Mouse (Mus musculus) cerebellum, adult 2 months (tissue): ENCODE results near the gene Mob3c. TPM values are rescaled to one million over a fixed set of nuclear protein-coding genes. Genes with fewer than 3 reads are reported as not detected.

Experiments
- DNase-seq, 2 experiments: peaks; one replicate each; pipeline ENCODE4 v3.0.0; 2021
- H3K27ac ChIP-seq: fragments of 200-500 bp; 2 replicates; pipeline ENCODE4 v1.5.1; 2012; ENCODE audit warnings: low read length, control low read depth, inconsistent platforms; ENCODE audit not compliant: insufficient read depth
- H3K27me3 ChIP-seq: fragments of 200-500 bp; 2 replicates; pipeline ENCODE4 v1.6.1; 2012; ENCODE audit warnings: inconsistent platforms, mild to moderate bottlenecking, low read length, moderate library complexity; ENCODE audit not compliant: control insufficient read depth, insufficient read depth
- H3K4me1 ChIP-seq: fragments of 200-500 bp; 2 replicates; pipeline ENCODE4 v1.6.1; 2011; ENCODE audit warnings: low read length; ENCODE audit not compliant: control insufficient read depth, insufficient read depth
- H3K4me3 ChIP-seq: fragments of 200-500 bp; replicated peaks from 2 replicates; pipeline ENCODE3; 2011; ENCODE audit warnings: mild to moderate bottlenecking, low read depth, low read length, control low read depth; ENCODE audit not compliant: insufficient read depth
- CTCF ChIP-seq: fragments of 200-500 bp; IDR thresholded peaks from 2 replicates; pipeline ENCODE4 v1.5.1; 2011; ENCODE audit warnings: low read depth, mild to moderate bottlenecking, control low read depth, low read length, moderate library complexity, borderline replicate concordance; ENCODE audit not compliant: insufficient read depth
- POLR2A ChIP-seq: fragments of 200-500 bp; IDR thresholded peaks from 2 replicates; pipeline ENCODE4 v1.6.1; 2011; ENCODE audit warnings: low read length, control low read depth, borderline replicate concordance; ENCODE audit not compliant: insufficient read depth
- WGBS: fragments of 180-500 bp; shearing (Covaris S2); methylation state at CpG from one replicate; pipeline ENCODE4 v1.1.7; 2018; 5-methylcytosine and 5-hydroxymethylcytosine counted together
- polyA plus RNA-seq: library from polyadenylated mRNA; depleted of rRNA; stranded (reverse); fragments of >200 nt; gene quantifications from 2 replicates; pipeline ENCODE4 v1.2.3, GENCODE M21; 2012; rRNA removed

Mob3c gene
- polyA plus RNA-seq, 1 experiment: 11.1 TPM

- H3K4me3 ChIP-seq: no peak overlapping the region
- WGBS: 39% methylated on average over 16 of the region's 16 CpGs
- H3K27me3 ChIP-seq: no peaks in the 10 kb centered on the region
- no peak for DNase-seq
- no peak for TF ChIP-seq POLR2A
- no peak for TF ChIP-seq CTCF
- no peak overlapping the region for H3K27ac ChIP-seq
- H3K4me1 ChIP-seq: no peaks in the 10 kb centered on the region
Observed at GRCm38 (mm10) chr4:115869512-115870210, 41.8 kb downstream of the Mob3c start.

DNA sequence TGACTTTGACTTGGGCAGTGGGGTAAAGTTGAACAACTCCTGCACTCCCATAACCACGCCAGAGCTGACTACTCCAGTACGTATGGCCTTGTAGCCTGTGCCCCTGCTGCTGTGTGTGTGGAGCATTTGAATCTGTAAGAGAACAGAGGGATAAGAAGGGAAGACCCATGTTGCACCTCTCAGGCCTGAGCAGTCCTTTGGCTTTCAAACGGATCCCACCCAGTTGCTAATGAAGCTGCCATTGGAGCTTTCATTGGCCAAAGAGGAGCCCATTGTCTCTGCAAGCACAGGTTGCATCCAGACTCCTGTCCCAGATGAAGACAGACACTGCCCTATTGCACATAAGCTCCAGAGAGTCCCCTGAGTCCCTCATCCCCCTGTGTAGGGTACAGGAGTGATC is 45.3 kb downstream of the Mob3c start:
- DNase-seq: no peak

GRCm38 (mm10) chr4:115878216-115878678 is 50.4 kb downstream of the Mob3c start:
- Histone ChIP-seq H3K4me3 (no peak overlapping the region), H3K27ac (no peak overlapping the region), H3K4me1 (no peaks in the 10 kb centered on the region), H3K27me3 (no peaks in the 10 kb centered on the region)
- 22% methylated on average over 11 of the region's 11 CpGs for WGBS
- DNase-seq: no peak
- TF ChIP-seq POLR2A (no peak), CTCF (no peak)

More for the DNA sequence above, 45.3 kb downstream of the Mob3c start:
- TF ChIP-seq CTCF: no peak
- TF ChIP-seq POLR2A: no peak
- Histone ChIP-seq H3K4me1 (no peaks in the 10 kb centered on the region), H3K27ac (no peak overlapping the region), H3K4me3 (no peak overlapping the region), H3K27me3 (no peaks in the 10 kb centered on the region)
- WGBS: 84% methylated on average over 3 of the region's 3 CpGs

DNA sequence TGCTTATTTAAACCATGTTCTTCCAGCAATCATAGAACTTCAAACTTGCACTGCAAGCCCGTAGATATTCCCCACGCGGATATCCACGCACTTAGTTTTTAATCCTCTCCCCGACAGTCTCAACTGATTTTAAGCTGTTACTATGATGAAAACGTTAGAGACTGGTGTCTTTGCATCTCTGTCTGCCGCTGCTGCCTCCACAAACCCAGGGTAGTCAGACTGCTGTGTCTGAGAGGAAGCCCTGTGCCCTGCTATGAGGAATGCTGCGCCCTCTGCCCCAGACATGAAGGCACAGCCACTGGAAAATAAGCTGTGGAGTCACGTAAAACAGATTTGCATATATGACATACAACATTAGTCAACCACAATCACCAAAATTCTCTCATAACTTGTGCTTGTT is 50.9 kb downstream of the Mob3c start:
- Histone ChIP-seq H3K27me3 (no peaks in the 10 kb centered on the region), H3K4me3 (no peak overlapping the region), H3K27ac (no peak overlapping the region), H3K4me1 (no peaks in the 10 kb centered on the region)
- no peak for DNase-seq
- 66% methylated on average over 9 of the region's 9 CpGs for WGBS
- TF ChIP-seq POLR2A: no peak
- no peak for TF ChIP-seq CTCF

DNA sequence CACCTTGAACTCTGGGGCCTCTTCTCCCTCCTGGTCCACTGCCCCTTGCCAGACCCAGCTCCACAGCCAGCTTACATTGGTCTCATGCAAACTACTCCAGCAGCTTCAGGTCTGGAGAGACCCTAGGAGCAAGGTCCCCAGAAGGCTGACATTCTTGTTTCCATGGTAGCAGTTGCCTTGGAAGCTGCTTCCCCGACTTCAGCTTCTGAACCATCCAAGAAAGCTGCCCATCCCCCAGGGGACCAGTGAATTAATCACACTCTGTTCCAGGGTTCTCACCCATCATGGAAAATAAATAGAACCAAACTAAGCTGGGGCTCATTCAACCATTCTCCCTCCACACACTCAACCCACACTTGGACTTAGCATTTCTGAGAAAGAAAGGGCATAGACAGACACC is 53.3 kb downstream of the Mob3c start:
- no peak for DNase-seq
- Histone ChIP-seq H3K27ac (no peak overlapping the region), H3K4me3 (no peak overlapping the region), H3K4me1 (no peaks in the 10 kb centered on the region), H3K27me3 (no peaks in the 10 kb centered on the region)
- no peak for TF ChIP-seq POLR2A
- no peak for TF ChIP-seq CTCF
- 7% methylated on average over 1 of the region's 1 CpGs for WGBS

GRCm38 (mm10) chr4:115882195-115882594 is 54.3 kb downstream of the Mob3c start:
- no peak for DNase-seq
- Histone ChIP-seq H3K27ac (no peak overlapping the region), H3K27me3 (no peaks in the 10 kb centered on the region), H3K4me3 (no peak overlapping the region), H3K4me1 (no peaks in the 10 kb centered on the region)
- TF ChIP-seq CTCF (no peak), POLR2A (no peak)
- WGBS: 53% methylated on average over 4 of the region's 4 CpGs

DNA sequence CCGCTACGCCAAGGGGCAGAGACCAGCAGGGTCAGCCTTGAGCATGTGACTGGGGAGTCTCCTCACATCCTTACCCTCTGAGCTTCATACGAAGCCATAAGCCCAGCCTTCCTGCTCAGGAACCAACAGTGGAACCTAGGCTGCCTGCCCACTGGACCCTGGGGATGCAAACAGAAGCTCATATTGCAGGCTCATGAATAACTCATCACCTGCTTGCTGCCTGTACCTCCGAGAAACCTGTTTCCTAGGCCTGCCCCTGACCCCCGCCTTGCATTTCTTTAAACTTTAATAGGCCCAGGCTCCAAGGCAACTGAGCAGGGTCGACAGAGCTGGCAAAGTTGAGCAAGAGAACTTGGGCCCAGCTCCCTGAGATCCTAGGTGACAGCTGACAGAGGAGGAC is 56.1 kb downstream of the Mob3c start, which contains the start of gene Kncn:
Kncn (plus strand) TSS at position 379 of the 400 bp plus-strand sequence.
- no peak within 1 kb of the TSS for H3K4me3 ChIP-seq
- H3K27ac ChIP-seq: no peak within 1 kb of the TSS
- no peaks in the 10 kb centered on the region for H3K4me1 ChIP-seq
- TF ChIP-seq CTCF: no peak
- no peak for TF ChIP-seq POLR2A
- no peaks in the 10 kb centered on the region for H3K27me3 ChIP-seq
- WGBS: 68% methylated on average over 6 of the region's 6 CpGs
- no peak for DNase-seq

Other genes with a start within 250 kb of the Mob3c start
- gene Cyp4a32, start 227.1 kb upstream of the Mob3c start, polyA plus RNA-seq: not detected in 2 replicates
- gene Cyp4b1, start 180.4 kb upstream of the Mob3c start, polyA plus RNA-seq: 0.11 and 0.27 TPM in 2 replicates
- 46.7 and 52.5 TPM in 2 replicates for gene Efcab14, start 90.3 kb upstream of the Mob3c start, polyA plus RNA-seq
- gene Tex38, start 47.1 kb upstream of the Mob3c start, polyA plus RNA-seq: 0.43 TPM in 2 replicates
- gene Atpaf1, start 43.3 kb upstream of the Mob3c start, polyA plus RNA-seq: 71.2 and 81.2 TPM in 2 replicates
- 58.3 and 60.0 TPM in 2 replicates for gene Mknk1, start 11.1 kb downstream of the Mob3c start, polyA plus RNA-seq
- gene Kncn, start 56.3 kb downstream of the Mob3c start, polyA plus RNA-seq: 0.08 and 0.14 TPM in 2 replicates
- 0.08 and 0.23 TPM in 2 replicates for gene 6430628N08Rik, start 62.6 kb downstream of the Mob3c start, polyA plus RNA-seq
- gene Dmbx1, start 111.8 kb downstream of the Mob3c start, polyA plus RNA-seq: 1.3 TPM in 2 replicates
- 61.8 TPM in 2 replicates for gene Faah, start 189.8 kb downstream of the Mob3c start, polyA plus RNA-seq
- gene Nsun4, start 225.8 kb downstream of the Mob3c start, polyA plus RNA-seq: 9.9 and 10.5 TPM in 2 replicates
- 830 and 872 TPM in 2 replicates for gene Uqcrh, start 247.0 kb downstream of the Mob3c start, polyA plus RNA-seq
- 34.6 and 36.6 TPM in 2 replicates for gene Lrrc41, start 247.2 kb downstream of the Mob3c start, polyA plus RNA-seq